Comparison of ENCODE assay signal across 21 mouse cellular contexts in genomic region chr2:113399718-113400117, GRCm38 (mm10).
"Had no signal": no experiment of that assay in that cellular context is flagged by ENCODE, and none has a peak within 500 bp of the region (broad histone marks: within the 10 kb centered on the region; RNA-seq: fewer than 3 reads in every experiment).

No protein-coding gene starts in this region.

- H3K4me3 ChIP-seq: limb, embryonic 10.5 days; limb, embryonic 13.5 days; liver, embryonic 13.5 days; megakaryocyte, embryonic 14.5 days; midbrain, embryonic 10.5 days; midbrain, embryonic 13.5 days; myocyte; neural tube, embryonic 13.5 days; stomach, embryonic 15.5 days had no signal

- H3K27me3 ChIP-seq: limb, embryonic 13.5 days; liver, embryonic 13.5 days; megakaryocyte, embryonic 14.5 days; midbrain, embryonic 13.5 days; neural tube, embryonic 13.5 days; stomach, embryonic 15.5 days had no signal

- H3K9me3 ChIP-seq: limb, embryonic 10.5 days; limb, embryonic 13.5 days; liver, embryonic 13.5 days; megakaryocyte, embryonic 14.5 days; midbrain, embryonic 10.5 days; midbrain, embryonic 13.5 days; neural tube, embryonic 13.5 days; stomach, embryonic 15.5 days had no signal

- H3K36me3 ChIP-seq: limb, embryonic 10.5 days; limb, embryonic 13.5 days; liver, embryonic 13.5 days; midbrain, embryonic 10.5 days; midbrain, embryonic 13.5 days; neural tube, embryonic 13.5 days; stomach, embryonic 15.5 days had no signal

- H3K4me2 ChIP-seq: limb, embryonic 13.5 days; liver, embryonic 13.5 days; lung, embryonic 14.5 days; midbrain, embryonic 13.5 days; neural tube, embryonic 13.5 days; stomach, embryonic 15.5 days had no signal

- DNase-seq: kidney, adult 9 months; kidney, postnatal 14 days; kidney, postnatal 4 days; liver; liver, embryonic 13.5 days; lung, embryonic 14.5 days; lung, postnatal 10 days; lung, postnatal 36 days; retina, postnatal 1 day; right cerebral cortex, postnatal 25 days; spleen, adult 18-20 months; thymus, postnatal 25 days had no signal

- ATAC-seq: midbrain, embryonic 13.5 days; midbrain, embryonic 16.5 days had no signal

- H3K27ac ChIP-seq: limb, embryonic 10.5 days; limb, embryonic 13.5 days; liver, embryonic 13.5 days; midbrain, embryonic 10.5 days; midbrain, embryonic 13.5 days; neural tube, embryonic 13.5 days; stomach, embryonic 15.5 days had no signal

- H3K4me1 ChIP-seq: liver, embryonic 13.5 days; midbrain, embryonic 10.5 days had no signal

- H3K9ac ChIP-seq: limb, embryonic 13.5 days; liver, embryonic 13.5 days; lung, embryonic 14.5 days; midbrain, embryonic 13.5 days; neural tube, embryonic 13.5 days; stomach, embryonic 15.5 days had no signal
